Mouse (Mus musculus) CH12.LX (cell line): Measurements from ENCODE around the gene Nck2. TPM values are rescaled to one million over a fixed set of nuclear protein-coding genes. Genes with fewer than 3 reads are reported as not detected.

ENCODE experiments used
- DNase-seq: peaks from one replicate; pipeline ENCODE4 v3.0.0-alpha.2; 2013; ENCODE audit errors: extremely low read depth
- H3K27ac ChIP-seq: 2 replicates; pipeline ENCODE4 v1.5.1; 2012; ENCODE audit warnings: low read depth, mild to moderate bottlenecking, control low read depth, moderate library complexity; ENCODE audit not compliant: insufficient read depth
- H3K27me3 ChIP-seq: replicated peaks from 2 replicates; pipeline ENCODE3; 2012; ENCODE audit warnings: inconsistent platforms
- H3K36me3 ChIP-seq, 2 experiments: replicated peaks in 1 of 2; 2 replicates each; pipeline versions ENCODE3 to v1.6.1; 2012; ENCODE audit warnings: inconsistent platforms in 1 of 2, low read length in 1 of 2, mild to moderate bottlenecking in 1 of 2, mixed read lengths in 1 of 2, moderate library complexity in 1 of 2; ENCODE audit not compliant: control insufficient read depth in 1 of 2, insufficient read depth in 1 of 2
- H3K4me1 ChIP-seq, 2 experiments: 2 replicates each; pipeline ENCODE4 v1.6.1; 2012; ENCODE audit warnings: inconsistent platforms in 1 of 2, moderate library complexity in 1 of 2; ENCODE audit not compliant: insufficient read depth in 2 of 2, control insufficient read depth in 1 of 2
- H3K4me2 ChIP-seq: 2 replicates; pipeline ENCODE4 v1.6.1; 2012; ENCODE audit warnings: low read depth, mild to moderate bottlenecking, control low read depth; ENCODE audit not compliant: poor library complexity, insufficient read depth, severe bottlenecking
- H3K4me3 ChIP-seq, 3 experiments: fragments of 150-350 bp in 1 of 3; sonication (generic) in 1 of 3; replicated peaks in 1 of 3; 2 replicates each; pipeline versions ENCODE3 to v1.5.1; 2011 to 2012; ENCODE audit warnings: low read depth in 2 of 3, low read length in 2 of 3, mild to moderate bottlenecking in 2 of 3, moderate library complexity in 2 of 3, control low read depth in 1 of 3, improper control_type of control experiment in 1 of 3, inconsistent platforms in 1 of 3, mixed read lengths in 1 of 3; ENCODE audit not compliant: poor library complexity in 1 of 3
- H3K79me2 ChIP-seq: replicated peaks from 2 replicates; pipeline ENCODE4 v1.6.1; 2012; ENCODE audit warnings: mild to moderate bottlenecking, moderate library complexity; ENCODE audit not compliant: control insufficient read depth, poor library complexity, insufficient read depth, severe bottlenecking; ENCODE audit errors: extremely low read depth
- H3K9ac ChIP-seq: 2 replicates; pipeline ENCODE4 v1.6.1; 2012; ENCODE audit warnings: low read depth, mild to moderate bottlenecking, control low read depth, moderate library complexity; ENCODE audit not compliant: insufficient read depth
- H3K9me3 ChIP-seq: replicated peaks from 2 replicates; pipeline ENCODE3; 2012; ENCODE audit warnings: low read length, inconsistent platforms, mixed read lengths
- BHLHE40 ChIP-seq: IDR thresholded peaks from 2 replicates; pipeline ENCODE4 v1.6.1; 2011; ENCODE audit warnings: mild to moderate bottlenecking, low read depth, low read length, improper control_type of control experiment
- CHD1 ChIP-seq: IDR thresholded peaks from 2 replicates; pipeline ENCODE4 v1.6.1; 2012; ENCODE audit warnings: low read depth, low read length, improper control_type of control experiment, inconsistent platforms
- E2F4 ChIP-seq: IDR thresholded peaks from 2 replicates; pipeline ENCODE4 v1.6.1; 2011; ENCODE audit warnings: low read depth, low read length, improper control_type of control experiment; ENCODE audit not compliant: insufficient replicate concordance
- HCFC1 ChIP-seq: IDR thresholded peaks from 2 replicates; pipeline ENCODE4 v1.6.1; 2012; ENCODE audit warnings: low read depth, mild to moderate bottlenecking, inconsistent platforms, low read length, improper control_type of control experiment
- IRF4 ChIP-seq: IDR thresholded peaks from 2 replicates; pipeline ENCODE4 v1.6.1; 2014; ENCODE audit warnings: low read depth, mild to moderate bottlenecking, inconsistent platforms, low read length, improper control_type of control experiment
- JUN ChIP-seq: IDR thresholded peaks from 2 replicates; pipeline ENCODE4 v1.6.1; 2011; ENCODE audit warnings: low read depth, mild to moderate bottlenecking, low read length, improper control_type of control experiment, moderate library complexity; ENCODE audit not compliant: insufficient read depth
- JUND ChIP-seq: conservative IDR thresholded peaks from 2 replicates; pipeline ENCODE4 v1.6.1; 2011; ENCODE audit warnings: low read depth, low read length, improper control_type of control experiment
- MAFK ChIP-seq: IDR thresholded peaks from 2 replicates; pipeline ENCODE4 v1.6.1; 2011; ENCODE audit warnings: low read length, improper control_type of control experiment; ENCODE audit not compliant: insufficient replicate concordance
- MAZ ChIP-seq: IDR thresholded peaks from 2 replicates; pipeline ENCODE4 v1.6.1; 2012; ENCODE audit warnings: low read depth, mild to moderate bottlenecking, inconsistent platforms, low read length, improper control_type of control experiment, moderate library complexity
- MEF2A ChIP-seq: IDR thresholded peaks from 2 replicates; pipeline ENCODE4 v1.6.1; 2014; ENCODE audit warnings: low read depth, mild to moderate bottlenecking, inconsistent platforms, low read length, improper control_type of control experiment, borderline replicate concordance
- MXI1 ChIP-seq: IDR thresholded peaks from 2 replicates; pipeline ENCODE4 v1.6.1; 2011; ENCODE audit warnings: mild to moderate bottlenecking, low read depth, low read length, improper control_type of control experiment
- NELFE ChIP-seq: IDR thresholded peaks from 2 replicates; pipeline ENCODE4 v1.6.1; 2011; ENCODE audit warnings: low read depth, low read length, improper control_type of control experiment
- NRF1 ChIP-seq: IDR thresholded peaks from 2 replicates; pipeline ENCODE4 v1.6.1; 2014; ENCODE audit warnings: low read depth, mild to moderate bottlenecking, inconsistent platforms, low read length, improper control_type of control experiment, moderate library complexity
- POLR2A ChIP-seq: IDR thresholded peaks from 2 replicates; pipeline ENCODE4 v1.6.1; 2011; ENCODE audit warnings: low read depth, mild to moderate bottlenecking, improper control_type of control experiment, low read length
- POLR2AphosphoS2 ChIP-seq: IDR thresholded peaks from 2 replicates; pipeline ENCODE4 v1.6.1; 2011; ENCODE audit warnings: low read depth, low read length, improper control_type of control experiment
- SIN3A ChIP-seq: IDR thresholded peaks from 2 replicates; pipeline ENCODE4 v1.6.1; 2012; ENCODE audit warnings: low read length, improper control_type of control experiment, inconsistent platforms
- TCF12 ChIP-seq: IDR thresholded peaks from 2 replicates; pipeline ENCODE4 v1.6.1; 2014; ENCODE audit warnings: low read depth, mild to moderate bottlenecking, inconsistent platforms, low read length, improper control_type of control experiment
- UBTF ChIP-seq: IDR thresholded peaks from 2 replicates; pipeline ENCODE4 v1.6.1; 2012; ENCODE audit warnings: low read depth, mild to moderate bottlenecking, inconsistent platforms, low read length, improper control_type of control experiment, moderate library complexity
- USF1 ChIP-seq: IDR thresholded peaks from 2 replicates; pipeline ENCODE4 v1.6.1; 2014; ENCODE audit warnings: low read depth, mild to moderate bottlenecking, inconsistent platforms, low read length, improper control_type of control experiment
- USF2 ChIP-seq: conservative IDR thresholded peaks from 2 replicates; pipeline ENCODE4 v1.6.1; 2011; ENCODE audit warnings: low read depth, low read length, improper control_type of control experiment
- ZC3H11A ChIP-seq: IDR thresholded peaks from 2 replicates; pipeline ENCODE4 v1.6.1; 2012; ENCODE audit warnings: low read depth, mild to moderate bottlenecking, inconsistent platforms, low read length, improper control_type of control experiment
- ZNF384 ChIP-seq: IDR thresholded peaks from 2 replicates; pipeline ENCODE4 v1.6.1; 2012; ENCODE audit warnings: low read depth, low read length, improper control_type of control experiment, inconsistent platforms
- dilution Hi-C: fragments of 300-500 bp; cut with MboI; formaldehyde crosslinking; loops from 2 replicates; pipeline ENCODE4 v1.14.3; 2020; ENCODE audit warnings: low sequenced_read_pairs; ENCODE audit not compliant: extremely low pct_unique_long_range_greater_than_20kb, extremely low pct_ligation_motif_present
- in situ Hi-C: fragments of 300-500 bp; cut with MboI; formaldehyde crosslinking; loops from 3 replicates; pipeline ENCODE4 v1.14.3; 2019; ENCODE audit warnings: low sequenced_read_pairs, low pct_ligation_motif_present, low pct_unique_long_range_greater_than_20kb, mixed read lengths
- polyA plus RNA-seq: library from polyadenylated mRNA; unstranded; fragments of >175 nt; gene quantifications from 2 replicates; pipeline ENCODE4 v1.2.1, GENCODE M21; 2012; ENCODE audit warnings: low read depth; ENCODE audit not compliant: insufficient read length
- total RNA-seq, 2 experiments: library from RNA; depleted of rRNA; stranded (reverse); fragments of 300-350 nt in 1 of 2; fragments of >200 nt in 1 of 2; gene quantifications; 2 replicates each; pipeline ENCODE4 v1.2.3; 2012 to 2014

Nck2 gene
- total and polyA plus RNA-seq, 3 experiments = 4.4 to 7.6 (median 4.6) TPM

DNA sequence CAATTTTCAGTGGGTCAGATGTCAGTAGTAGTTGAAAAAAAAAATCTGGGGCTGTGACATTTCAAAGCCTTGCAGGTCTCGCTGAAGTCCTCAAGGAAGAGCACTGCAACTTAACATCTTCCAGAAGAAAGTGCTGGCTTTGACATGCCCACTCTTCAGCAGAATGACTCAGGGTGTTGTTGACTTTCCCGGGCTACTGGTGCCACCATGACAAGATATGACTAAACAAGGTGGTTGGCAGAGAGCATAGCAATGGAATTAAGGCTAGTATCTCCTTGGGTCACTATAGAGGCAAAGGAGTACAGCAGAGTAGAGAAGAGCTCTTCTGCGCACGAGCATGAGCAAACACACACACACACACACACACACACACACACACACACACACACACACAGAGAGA is 30.6 kb upstream of the Nck2 start:
- dilution Hi-C loops (no loop called here), in situ Hi-C loops (no loop called here)
- Histone ChIP-seq H3K36me3 (no peaks in the 10 kb centered on the region), H3K4me2 (no peak overlapping the region), H3K27me3 (no peaks in the 10 kb centered on the region), H3K27ac (no peak overlapping the region), H3K79me2 (no peaks in the 10 kb centered on the region), H3K9me3 (no peaks in the 10 kb centered on the region), H3K4me3 (no peak overlapping the region), H3K4me1 (peaks cover 0 to 13% of the 10 kb centered on the region in 2 experiments; a peak in 1 of 4 replicates), H3K9ac (no peak overlapping the region)
- TF ChIP-seq IRF4 = no peak
- TF ChIP-seq USF2 = no peak
- TF ChIP-seq MXI1 = no peak
- no peak for TF ChIP-seq NELFE
- TF ChIP-seq MAFK = no peak
- no peak for TF ChIP-seq POLR2AphosphoS2
- no peak for TF ChIP-seq E2F4
- no peak for TF ChIP-seq HCFC1
- TF ChIP-seq MEF2A = no peak
- no peak for TF ChIP-seq ZNF384
- TF ChIP-seq JUN = no peak
- DNase-seq = no peak

GRCm38 (mm10) chr1:43414228-43414627 is 30.2 kb upstream of the Nck2 start:
- Histone ChIP-seq H3K4me3 (no peak overlapping the region), H3K4me2 (no peak overlapping the region), H3K36me3 (no peaks in the 10 kb centered on the region), H3K4me1 (peaks cover 0 to 13% of the 10 kb centered on the region in 2 experiments; a peak in 1 of 4 replicates), H3K9me3 (no peaks in the 10 kb centered on the region), H3K79me2 (no peaks in the 10 kb centered on the region), H3K9ac (no peak overlapping the region), H3K27me3 (no peaks in the 10 kb centered on the region), H3K27ac (no peak overlapping the region)
- TF ChIP-seq ZC3H11A (no peak), JUND (no peak), MXI1 (no peak), POLR2A (no peak), MEF2A (no peak), NRF1 (no peak), SIN3A (no peak), ZNF384 (no peak), HCFC1 (no peak), TCF12 (no peak), MAZ (no peak), BHLHE40 (no peak), POLR2AphosphoS2 (no peak), USF2 (no peak), CHD1 (no peak), IRF4 (no peak), UBTF (no peak), USF1 (no peak), MAFK (no peak)
- dilution Hi-C loops (no loop called here), in situ Hi-C loops (no loop called here)
- DNase-seq = no peak
